ENCODE assay signal across 30 mouse cellular contexts in genomic region chr15:95715941-95716340, GRCm38 (mm10).
"Had no signal": no experiment of that assay in that cellular context is flagged by ENCODE, and none has a peak within 500 bp of the region (broad histone marks: within the 10 kb centered on the region; RNA-seq: fewer than 3 reads in every experiment).

No protein-coding gene starts in this region.

- DNase-seq: left cerebral cortex, postnatal 4 days; liver; liver, embryonic 13.5 days; liver, postnatal 0 days; lung, adult 18-20 months; lung, adult 2 months; lung, embryonic 14.5 days; lung, postnatal 10 days; lung, postnatal 14 days; lung, postnatal 36 days; lung, postnatal 4 days; midbrain, embryonic 14.5 days had no signal

- H3K4me2 ChIP-seq: limb, embryonic 12.5 days; limb, embryonic 13.5 days; limb, embryonic 15.5 days; liver, embryonic 11.5 days; liver, embryonic 12.5 days; liver, embryonic 13.5 days; liver, embryonic 15.5 days; lung, embryonic 14.5 days; lung, embryonic 15.5 days; midbrain, embryonic 12.5 days; midbrain, embryonic 13.5 days; midbrain, embryonic 15.5 days; neural tube, embryonic 12.5 days had no signal

- H3K9ac ChIP-seq: limb, embryonic 12.5 days; limb, embryonic 13.5 days; limb, embryonic 15.5 days; liver, embryonic 12.5 days; liver, embryonic 13.5 days; liver, embryonic 14.5 days; liver, embryonic 15.5 days; liver, postnatal 0 days; lung, embryonic 14.5 days; lung, embryonic 15.5 days; midbrain, embryonic 12.5 days; midbrain, embryonic 13.5 days; midbrain, embryonic 15.5 days; neural tube, embryonic 12.5 days had no signal

- H3K9me3 ChIP-seq: limb, embryonic 10.5 days; limb, embryonic 13.5 days; limb, embryonic 15.5 days; liver, embryonic 12.5 days; liver, embryonic 13.5 days; liver, embryonic 15.5 days; lung, embryonic 15.5 days; midbrain, embryonic 12.5 days; midbrain, embryonic 13.5 days; midbrain, embryonic 15.5 days; neural tube, embryonic 12.5 days had no signal

- H3K4me1 ChIP-seq: limb, embryonic 10.5 days; limb, embryonic 12.5 days; limb, embryonic 13.5 days; limb, embryonic 15.5 days; liver, embryonic 12.5 days; liver, embryonic 13.5 days; liver, embryonic 15.5 days; lung, embryonic 15.5 days; midbrain, embryonic 10.5 days; midbrain, embryonic 12.5 days; midbrain, embryonic 13.5 days; midbrain, embryonic 15.5 days; neural tube, embryonic 12.5 days had no signal

- H3K27me3 ChIP-seq: limb, embryonic 12.5 days; limb, embryonic 13.5 days; limb, embryonic 15.5 days; liver, embryonic 12.5 days; liver, embryonic 13.5 days; liver, embryonic 15.5 days; lung, embryonic 15.5 days; midbrain, embryonic 12.5 days; midbrain, embryonic 13.5 days; neural tube, embryonic 12.5 days had no signal

- H3K36me3 ChIP-seq: limb, embryonic 10.5 days; limb, embryonic 12.5 days; limb, embryonic 13.5 days; limb, embryonic 15.5 days; liver, embryonic 12.5 days; liver, embryonic 13.5 days; liver, embryonic 15.5 days; lung, embryonic 15.5 days; midbrain, embryonic 10.5 days; midbrain, embryonic 12.5 days; midbrain, embryonic 13.5 days; midbrain, embryonic 15.5 days; neural tube, embryonic 12.5 days had no signal

- ATAC-seq: liver, embryonic 12.5 days; liver, postnatal 0 days; lung, postnatal 0 days; midbrain, embryonic 13.5 days; midbrain, embryonic 15.5 days had no signal

- H3K27ac ChIP-seq: left cerebral cortex, adult 2 months; limb, embryonic 10.5 days; limb, embryonic 12.5 days; limb, embryonic 13.5 days; limb, embryonic 15.5 days; liver, embryonic 12.5 days; liver, embryonic 13.5 days; liver, embryonic 14.5 days; liver, embryonic 15.5 days; lung, embryonic 15.5 days; macrophage; midbrain, embryonic 10.5 days; midbrain, embryonic 12.5 days; midbrain, embryonic 13.5 days; midbrain, embryonic 15.5 days; neural tube, embryonic 12.5 days had no signal

- H3K4me3 ChIP-seq: left cerebral cortex, adult 2 months; limb, embryonic 10.5 days; limb, embryonic 12.5 days; limb, embryonic 13.5 days; limb, embryonic 15.5 days; liver, embryonic 12.5 days; liver, embryonic 13.5 days; liver, embryonic 15.5 days; lung, embryonic 15.5 days; midbrain, embryonic 10.5 days; midbrain, embryonic 12.5 days; midbrain, embryonic 13.5 days; midbrain, embryonic 15.5 days; myocyte; neural tube, embryonic 12.5 days had no signal
